Mouse (Mus musculus) testis, adult 2 months (tissue): ENCODE data around the gene 6030408B16Rik.

Experiments
- CTCF ChIP-seq: fragments of 200-500 bp; IDR thresholded peaks from 2 replicates; pipeline ENCODE4 v1.5.1; 2012; ENCODE audit warnings: low read depth, mild to moderate bottlenecking, inconsistent platforms, low read length, moderate library complexity; ENCODE audit not compliant: control insufficient read depth, insufficient read depth, insufficient replicate concordance
- POLR2A ChIP-seq: fragments of 200-500 bp; IDR thresholded peaks from 2 replicates; pipeline ENCODE4 v1.6.1; 2012; ENCODE audit warnings: low read depth, mild to moderate bottlenecking, inconsistent platforms, low read length, moderate library complexity; ENCODE audit not compliant: control insufficient read depth

DNA sequence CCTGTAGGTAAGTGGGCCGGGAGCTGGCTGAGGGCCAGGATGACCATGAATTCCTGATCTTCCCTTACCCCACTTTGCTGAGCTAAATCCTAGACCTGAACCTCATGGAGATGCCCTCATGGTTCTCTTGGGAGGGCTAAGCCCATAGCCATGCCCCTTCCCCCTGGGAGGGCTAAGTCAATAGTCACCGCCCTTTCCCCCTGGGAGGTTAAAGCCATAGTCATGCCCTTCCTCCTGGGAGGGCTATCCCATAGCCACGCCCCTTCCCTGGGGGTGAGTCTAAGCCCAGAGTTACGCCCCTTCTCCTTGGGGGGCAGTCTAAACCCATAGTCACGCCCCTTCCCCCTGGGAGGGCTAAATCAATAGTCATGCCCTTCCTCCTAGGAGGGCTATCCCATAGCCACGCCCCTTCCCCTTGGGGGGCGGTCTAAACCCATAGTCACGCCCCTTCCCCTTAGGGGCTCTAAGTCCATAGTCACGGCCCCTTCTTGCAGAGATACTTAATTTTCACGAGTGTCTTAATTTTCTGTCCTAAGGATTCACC, 33.1 kb downstream of the 6030408B16Rik start:
- TF ChIP-seq POLR2A = no peak
- TF ChIP-seq CTCF = no peak
